Mouse (Mus musculus): ENCODE results near the gene 2310030G06Rik. TPM values are rescaled to one million over a fixed set of nuclear protein-coding genes. Genes with fewer than 3 reads are reported as not detected.

2310030G06Rik gene
- polyA plus RNA-seq, 1 experiment from 2014 or later = 22.4 TPM

- Histone ChIP-seq H3K4me2 (replicated peaks; ENCODE audit: low read depth) (peak within 1 kb of the TSS; percentile 97), H3K4me3 (ENCODE audit: low read depth, low read length) (peak within 1 kb of the TSS; percentile 95), H3K27me3 (ENCODE audit: control insufficient read depth, insufficient read depth, low read length) (no peaks in the 10 kb centered on the region), H3K27ac (replicated peaks) (peak within 1 kb of the TSS; percentile 92), H3K36me3 (ENCODE audit: control insufficient read depth, insufficient read depth, low read length) (0 out of 2 replicates have a peak, but pooled peaks cover 3% of the 10 kb centered on the region), H3K9me3 (ENCODE audit: control insufficient read depth, low read length) (no peaks in the 10 kb centered on the region), H3K9ac (ENCODE audit: low read length) (peak within 1 kb of the TSS; percentile 97), H3K4me1 (replicated peaks; ENCODE audit: control insufficient read depth, insufficient read depth) (peaks cover 2% of the 10 kb centered on the region; the same call in 1 of the 2 replicates)
- peak; percentile 73 for ATAC-seq (ENCODE audit: low FRiP score, low TSS enrichment)
- DNase-seq (ENCODE audit: low spot score) = peak; percentile 86
- under 1% methylated on average over 43 of the region's 51 CpGs for WGBS
- TF ChIP-seq EP300 (optimal IDR thresholded peaks at IDR 0.05) (no peak), CTCF (IDR thresholded peaks at IDR 0.05; ENCODE audit: low read depth) (no peak)
These were observed 28.8 kb upstream of the 2310030G06Rik start, which contains the start of the genes Alg9 and 1110032A03Rik for GRCm38 (mm10) chr9:50774991-50775612. Gene Alg9 (plus strand): TSS chr9:50775019. Gene 1110032A03Rik (minus strand): TSS chr9:50775520.

- WGBS = 61% methylated on average over 4 of the region's 4 CpGs
- TF ChIP-seq EP300 (optimal IDR thresholded peaks at IDR 0.05) (no peak), CTCF (IDR thresholded peaks at IDR 0.05; ENCODE audit: low read depth) (no peak)
- ATAC-seq (ENCODE audit: low FRiP score, low TSS enrichment) (no peak), DNase-seq (ENCODE audit: low spot score) (no peak)
- Histone ChIP-seq H3K36me3 (ENCODE audit: control insufficient read depth, insufficient read depth, low read length) (0 out of 2 replicates have a peak, but pooled peaks cover 3% of the 10 kb centered on the region), H3K4me1 (replicated peaks; ENCODE audit: control insufficient read depth, insufficient read depth) (peaks cover 4% of the 10 kb centered on the region), H3K27ac (replicated peaks) (no peak overlapping the region), H3K9me3 (ENCODE audit: control insufficient read depth, low read length) (no peaks in the 10 kb centered on the region), H3K9ac (ENCODE audit: low read length) (no peak overlapping the region), H3K27me3 (ENCODE audit: control insufficient read depth, insufficient read depth, low read length) (no peaks in the 10 kb centered on the region), H3K4me3 (ENCODE audit: low read depth, low read length) (no peak overlapping the region), H3K4me2 (replicated peaks; ENCODE audit: low read depth) (peak overlapping the region; percentile 97; the same call in 1 of the 2 replicates)
These were observed 27.7 kb upstream of the 2310030G06Rik start for GRCm38 (mm10) chr9:50774026-50774462.

DNA sequence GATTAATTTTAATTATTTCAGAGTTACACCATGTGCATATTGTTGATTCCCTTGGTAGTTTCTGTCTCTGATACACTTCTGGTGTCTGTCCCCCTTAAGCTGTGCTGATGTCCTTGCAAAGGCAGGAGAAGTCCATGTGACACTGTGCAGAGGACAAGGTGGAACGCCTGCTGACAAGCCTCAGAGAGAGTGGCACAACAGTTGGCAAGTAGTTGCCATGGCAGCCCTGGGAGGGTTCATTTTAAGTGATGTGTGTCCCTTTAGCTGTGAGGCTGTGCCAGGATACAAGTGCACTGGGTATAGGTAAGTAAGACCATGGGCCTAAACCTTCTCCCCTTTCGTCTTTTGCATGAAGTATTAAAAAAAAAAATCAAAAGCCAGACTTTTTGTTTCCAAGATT is 23.7 kb upstream of the 2310030G06Rik start:
- peaks cover 3% of the 10 kb centered on the region for H3K4me1 ChIP-seq (replicated peaks; ENCODE audit: control insufficient read depth, insufficient read depth)
- TF ChIP-seq CTCF (IDR thresholded peaks at IDR 0.05; ENCODE audit: low read depth) (no peak), EP300 (optimal IDR thresholded peaks at IDR 0.05) (no peak)
- ATAC-seq (ENCODE audit: low FRiP score, low TSS enrichment) = no peak
- H3K27ac ChIP-seq (replicated peaks) = no peak overlapping the region
- 78% methylated on average over 2 of the region's 2 CpGs for WGBS
- no peaks in the 10 kb centered on the region for H3K27me3 ChIP-seq (ENCODE audit: control insufficient read depth, insufficient read depth, low read length)
- no peak overlapping the region for H3K4me3 ChIP-seq (ENCODE audit: low read depth, low read length)
- H3K36me3 ChIP-seq (ENCODE audit: control insufficient read depth, insufficient read depth, low read length) = 0 out of 2 replicates have a peak, but pooled peaks cover 3% of the 10 kb centered on the region
- H3K9me3 ChIP-seq (ENCODE audit: control insufficient read depth, low read length) = no peaks in the 10 kb centered on the region
- H3K9ac ChIP-seq (ENCODE audit: low read length) = no peak overlapping the region
- H3K4me2 ChIP-seq (replicated peaks; ENCODE audit: low read depth) = no peak overlapping the region
- DNase-seq (ENCODE audit: low spot score) = no peak

DNA sequence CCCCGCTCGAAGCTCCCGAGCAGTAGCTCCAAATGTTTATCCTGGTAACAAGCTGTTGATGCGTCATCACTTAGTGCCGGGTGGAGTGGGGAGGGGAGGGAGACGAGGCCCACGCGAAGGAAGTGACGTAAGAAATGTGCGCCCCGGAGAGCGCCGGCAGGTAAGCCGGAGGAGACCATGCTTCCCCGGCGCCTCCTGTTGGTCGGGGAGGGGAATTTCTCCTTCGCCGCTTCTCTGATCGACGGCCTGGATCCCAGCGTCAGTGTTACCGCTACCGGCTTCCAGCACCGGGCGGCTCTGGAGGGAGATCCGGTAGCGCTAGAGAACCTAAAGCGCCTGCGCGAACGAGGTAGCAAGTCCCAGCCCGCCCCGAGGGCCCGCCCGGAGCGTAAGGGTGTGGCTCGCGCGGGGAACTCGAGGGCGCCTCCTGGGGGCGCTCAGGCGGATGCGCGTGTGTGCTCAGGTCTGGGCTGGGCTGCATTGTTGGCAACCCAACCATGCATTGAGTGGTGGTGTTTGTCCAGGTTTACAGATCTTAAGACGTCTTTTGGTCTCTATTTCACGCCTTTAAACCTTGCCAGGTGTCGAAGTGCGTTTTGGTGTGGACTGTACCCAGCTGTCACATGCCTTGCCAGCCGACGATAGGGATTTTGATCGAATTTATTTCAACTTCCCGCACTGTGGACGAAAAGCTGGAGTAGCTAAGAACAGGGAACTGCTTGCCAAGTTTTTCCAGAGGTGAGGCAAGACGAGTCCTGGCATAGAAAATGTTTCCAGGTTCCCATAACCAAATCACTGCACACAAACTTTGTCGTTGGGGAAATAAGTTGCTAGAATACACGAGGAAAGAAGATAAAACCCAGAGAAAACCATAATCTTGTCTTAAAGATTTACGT is 22.0 kb upstream of the 2310030G06Rik start, which contains the start of gene Fdxacb1:
Gene Fdxacb1, plus strand, starts transcription at position 130 of the 896 bp plus-strand sequence.
- Histone ChIP-seq H3K4me3 (ENCODE audit: low read depth, low read length) (peak within 1 kb of the TSS; percentile 58), H3K27ac (replicated peaks) (peak within 1 kb of the TSS; percentile 94), H3K27me3 (ENCODE audit: control insufficient read depth, insufficient read depth, low read length) (no peaks in the 10 kb centered on the region), H3K9ac (ENCODE audit: low read length) (peak within 1 kb of the TSS; percentile 68), H3K4me2 (replicated peaks; ENCODE audit: low read depth) (peak within 1 kb of the TSS; percentile 63), H3K9me3 (ENCODE audit: control insufficient read depth, low read length) (no peaks in the 10 kb centered on the region), H3K36me3 (ENCODE audit: control insufficient read depth, insufficient read depth, low read length) (0 out of 2 replicates have a peak, but pooled peaks cover 7% of the 10 kb centered on the region), H3K4me1 (replicated peaks; ENCODE audit: control insufficient read depth, insufficient read depth) (peaks cover 3% of the 10 kb centered on the region)
- ATAC-seq (ENCODE audit: low FRiP score, low TSS enrichment) (peak; percentile 98), DNase-seq (ENCODE audit: low spot score) (peak; percentile 99)
- 2% methylated on average over 56 of the region's 59 CpGs for WGBS
- peak; percentile 92 for TF ChIP-seq EP300 (optimal IDR thresholded peaks at IDR 0.05)
- peak; percentile 84 for TF ChIP-seq CTCF (IDR thresholded peaks at IDR 0.05; ENCODE audit: low read depth)

- H3K4me1 ChIP-seq (replicated peaks; ENCODE audit: control insufficient read depth, insufficient read depth) = peaks cover 3% of the 10 kb centered on the region
- H3K4me3 ChIP-seq (ENCODE audit: low read depth, low read length) = peak overlapping the region; percentile 58
- peak overlapping the region; percentile 63 for H3K4me2 ChIP-seq (replicated peaks; ENCODE audit: low read depth)
- no peaks in the 10 kb centered on the region for H3K9me3 ChIP-seq (ENCODE audit: control insufficient read depth, low read length)
- H3K9ac ChIP-seq (ENCODE audit: low read length) = peak overlapping the region; percentile 68
- ATAC-seq (ENCODE audit: low FRiP score, low TSS enrichment) (peak; percentile 41), DNase-seq (ENCODE audit: low spot score) (peak; percentile 19)
- H3K27me3 ChIP-seq (ENCODE audit: control insufficient read depth, insufficient read depth, low read length) = no peaks in the 10 kb centered on the region
- H3K27ac ChIP-seq (replicated peaks) = peak overlapping the region; percentile 94
- WGBS = 2% methylated on average over 17 of the region's 17 CpGs
- TF ChIP-seq EP300 (optimal IDR thresholded peaks at IDR 0.05) (no peak), CTCF (IDR thresholded peaks at IDR 0.05; ENCODE audit: low read depth) (no peak)
- 0 out of 2 replicates have a peak, but pooled peaks cover 8% of the 10 kb centered on the region for H3K36me3 ChIP-seq (ENCODE audit: control insufficient read depth, insufficient read depth, low read length)
These were observed 21.3 kb upstream of the 2310030G06Rik start for GRCm38 (mm10) chr9:50767531-50768106.

Measured in stomach, postnatal 0 days (tissue).